ENCODE assay signal across 22 mouse cellular contexts in genomic region chr17:12131171-12131570, GRCm38 (mm10). TPM values are rescaled to one million over a fixed set of nuclear protein-coding genes. Genes with fewer than 3 reads are reported as not detected.
DNase-seq lines count a peak whose midpoint lies in the region; ATAC-seq lines count a peak whose summit lies in the region.
"Had no signal": no experiment of that assay in that cellular context is flagged by ENCODE, and none has a peak within 500 bp of the region (broad histone marks: within the 10 kb centered on the region; RNA-seq: fewer than 3 reads in every experiment).

No protein-coding gene starts in this region.

- ATAC-seq in limb, embryonic 15.5 days (ENCODE audit: insufficient number of reproducible peaks, low FRiP score, low TSS enrichment, low read depth): no peak
- ATAC-seq in heart, embryonic 11.5 days (replicated peaks; ENCODE audit: insufficient number of reproducible peaks, low FRiP score, low TSS enrichment): no peak
- ATAC-seq: activated CD4-positive, CD25-positive, alpha-beta regulatory T cell, adult 4 months; intestine, postnatal 0 days had no signal

- H3K4me3 ChIP-seq in limb, embryonic 15.5 days: no peak overlapping the region
- no peak overlapping the region for H3K4me3 ChIP-seq in limb, embryonic 10.5 days
- no peak overlapping the region for H3K4me3 ChIP-seq in heart, embryonic 11.5 days (ENCODE audit: low read depth, low read length)
- H3K4me3 ChIP-seq: heart, embryonic 12.5 days; hindbrain, embryonic 15.5 days; layer of hippocampus, adult 2 months; left cerebral cortex, adult 2 months; limb, embryonic 12.5 days; neural tube, embryonic 12.5 days; stomach, embryonic 15.5 days had no signal

- no peak overlapping the region for H3K4me2 ChIP-seq in limb, embryonic 15.5 days
- no peak overlapping the region for H3K4me2 ChIP-seq in heart, embryonic 11.5 days
- H3K4me2 ChIP-seq: heart, embryonic 12.5 days; hindbrain, embryonic 15.5 days; limb, embryonic 12.5 days; midbrain, embryonic 11.5 days; neural tube, embryonic 12.5 days; stomach, embryonic 15.5 days had no signal

- H3K9me3 ChIP-seq in limb, embryonic 15.5 days: no peaks in the 10 kb centered on the region
- H3K9me3 ChIP-seq in limb, embryonic 10.5 days (replicated peaks): no peaks in the 10 kb centered on the region
- no peaks in the 10 kb centered on the region for H3K9me3 ChIP-seq in heart, embryonic 11.5 days (replicated peaks; ENCODE audit: control insufficient read depth, low read length)
- H3K9me3 ChIP-seq: heart, embryonic 12.5 days; hindbrain, embryonic 15.5 days; limb, embryonic 12.5 days; neural tube, embryonic 12.5 days; stomach, embryonic 15.5 days had no signal

- H3K27ac ChIP-seq in limb, embryonic 15.5 days: peak overlapping the region; percentile 6; the same call in 1 of the 2 replicates
- H3K27ac ChIP-seq in limb, embryonic 10.5 days: no peak overlapping the region
- no peak overlapping the region for H3K27ac ChIP-seq in heart, embryonic 11.5 days (ENCODE audit: low read depth, low read length)
- H3K27ac ChIP-seq: hindbrain, embryonic 15.5 days; layer of hippocampus, adult 2 months; left cerebral cortex, adult 2 months; limb, embryonic 12.5 days; macrophage; neural tube, embryonic 12.5 days; stomach, embryonic 15.5 days had no signal

- no peaks in the 10 kb centered on the region for H3K27me3 ChIP-seq in limb, embryonic 15.5 days
- no peaks in the 10 kb centered on the region for H3K27me3 ChIP-seq in limb, embryonic 10.5 days (ENCODE audit: low read depth, poor library complexity, severe bottlenecking)
- no peaks in the 10 kb centered on the region for H3K27me3 ChIP-seq in heart, embryonic 11.5 days (ENCODE audit: control insufficient read depth, insufficient read depth, low read length)
- H3K27me3 ChIP-seq: heart, embryonic 12.5 days; hindbrain, embryonic 15.5 days; limb, embryonic 12.5 days; neural tube, embryonic 12.5 days; Patski; stomach, embryonic 15.5 days had no signal

- peak; percentile 17 for DNase-seq in gastrocnemius, adult 18-20 months (ENCODE audit: low spot score)
- DNase-seq in gastrocnemius, postnatal 25 days: no peak
- no peak for DNase-seq in limb, embryonic 10.5 days (ENCODE audit: low spot score)
- peak; percentile 29 for DNase-seq in brain, adult 2 months (ENCODE audit: low read depth, low spot score)
- peak; percentile 54 for DNase-seq in lung, postnatal 14 days
- DNase-seq: cerebellum, postnatal 10 days; heart, postnatal 36 days; thymus, postnatal 14 days had no signal

- WGBS in limb, embryonic 15.5 days: 77% methylated on average over 5 of the region's 5 CpGs
- WGBS in limb, embryonic 10.5 days: 89% methylated on average over 5 of the region's 5 CpGs
- WGBS in heart, embryonic 11.5 days (ENCODE audit: insufficient replicate concordance): 78% methylated on average over 5 of the region's 5 CpGs

- H3K36me3 ChIP-seq in limb, embryonic 15.5 days: peaks cover 13% of the 10 kb centered on the region
- H3K36me3 ChIP-seq in limb, embryonic 10.5 days: peaks cover 73% of the 10 kb centered on the region
- H3K36me3 ChIP-seq in heart, embryonic 11.5 days (ENCODE audit: control insufficient read depth, insufficient read depth, low read length): peaks cover 5% of the 10 kb centered on the region; the same call in 1 of the 2 replicates
- H3K36me3 ChIP-seq: stomach, embryonic 15.5 days had no signal

- H3K9ac ChIP-seq in limb, embryonic 15.5 days: no peak overlapping the region
- H3K9ac ChIP-seq in heart, embryonic 11.5 days (ENCODE audit: low read depth, low read length): no peak overlapping the region
- H3K9ac ChIP-seq: heart, embryonic 12.5 days; hindbrain, embryonic 15.5 days; limb, embryonic 12.5 days; neural tube, embryonic 12.5 days; stomach, embryonic 15.5 days had no signal

- 0 out of 2 replicates have a peak, but pooled peaks cover 2% of the 10 kb centered on the region for H3K4me1 ChIP-seq in limb, embryonic 15.5 days
- H3K4me1 ChIP-seq in limb, embryonic 10.5 days: 0 out of 2 replicates have a peak, but pooled peaks cover 6% of the 10 kb centered on the region
- peaks cover 5% of the 10 kb centered on the region; the same call in 1 of the 2 replicates for H3K4me1 ChIP-seq in heart, embryonic 11.5 days (ENCODE audit: control insufficient read depth, insufficient read depth, low read length)
- H3K4me1 ChIP-seq: hindbrain, embryonic 15.5 days; neural tube, embryonic 12.5 days; stomach, embryonic 15.5 days had no signal

RNA-seq across cellular contexts. Expression of gene Agpat4, which starts 12.7 kb away (rescaled TPM):
- total RNA-seq in gastrocnemius, adult 18-20 months (2021): 1 to 10 TPM; 1.5 to 2.0 TPM
- 1 to 10 TPM; 2.3 to 2.7 TPM for total RNA-seq in gastrocnemius, postnatal 25 days (2021)
- 56.0 and 57.7 TPM in 2 replicates for polyA plus RNA-seq in limb, embryonic 15.5 days (2015; fragmentation: Nextera tagmentation; extraction: Ambion mirVana)
- polyA plus RNA-seq in limb, embryonic 10.5 days (2016; fragmentation: Nextera tagmentation; extraction: Ambion mirVana): 37.4 and 38.2 TPM in 2 replicates
- 17.8 and 21.0 TPM in 2 replicates for polyA plus RNA-seq in heart, embryonic 11.5 days (2014; fragmentation: Nextera tagmentation; extraction: Ambion mirVana)

Comparison
In these comparisons a context has a peak if more than half of its experiments do, and no peak if none do; other contexts are left out.
1. DNase-seq: peak in gastrocnemius, adult 18-20 months (single experiment), brain, adult 2 months (single experiment) and lung, postnatal 14 days (single experiment); none in gastrocnemius, postnatal 25 days (single experiment) and limb, embryonic 10.5 days (single experiment).